28 mouse cellular contexts compared by ENCODE assay signal in the genomic region with DNA sequence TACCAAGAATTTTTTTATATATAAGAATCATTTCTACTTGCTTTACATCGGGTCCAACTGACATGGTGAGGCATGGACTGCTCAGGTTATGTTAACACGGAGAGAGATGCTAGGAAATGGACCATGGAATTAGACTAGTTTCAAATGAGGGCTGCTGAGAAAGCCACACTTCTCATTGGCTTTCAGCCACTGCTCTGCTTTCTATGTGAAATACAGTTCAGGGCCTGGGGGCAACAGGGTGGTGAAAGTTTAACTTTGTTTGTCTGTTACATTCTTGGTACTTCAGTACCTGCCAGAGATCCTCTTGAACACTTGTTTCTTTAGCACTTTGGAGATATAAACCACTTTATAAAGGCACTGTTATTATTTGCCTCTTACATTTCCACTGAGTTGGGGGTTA. TPM values are rescaled to one million over a fixed set of nuclear protein-coding genes. Genes with fewer than 3 reads are reported as not detected.
A peak's percentile ranks its signal among the peaks of the same experiment; 100 is the strongest.
DNase-seq lines count a peak whose midpoint lies in the region; ATAC-seq and TF ChIP-seq lines count a peak whose summit lies in the region.
"Had no signal": no experiment of that assay in that cellular context is flagged by ENCODE, and none has a peak within 500 bp of the region (broad histone marks: within the 10 kb centered on the region; RNA-seq: fewer than 3 reads in every experiment).

No protein-coding gene starts in this region.

- peaks cover 2% of the 10 kb centered on the region for H3K36me3 ChIP-seq in kidney, adult 2 months (ENCODE audit: control insufficient read depth, insufficient read depth, low read length)
- peaks cover 18% of the 10 kb centered on the region; the same call in 1 of the 2 replicates for H3K36me3 ChIP-seq in kidney, embryonic 16.5 days (ENCODE audit: insufficient read depth, low read length)

- peak; percentile 5 for DNase-seq in heart, adult 11 months
- no peak for DNase-seq in heart, postnatal 4 days
- DNase-seq in kidney, adult 2 months = peak; percentile 74
- DNase-seq in kidney, postnatal 25 days = peak; percentile 64 to 73
- no peak for DNase-seq in left cerebral cortex, postnatal 36 days (ENCODE audit: low spot score in 2 of 2)
- no peak for DNase-seq in lung, adult 2 months
- DNase-seq: adrenal gland, adult 8-10 months; adrenal gland, postnatal 25 days; cerebellum, adult 11-12 months; cerebellum, adult 8-10 months; cerebellum, postnatal 10 days; cerebellum, postnatal 36 days; embryo, embryonic 11 days; gastrocnemius, adult 2 months; gastrocnemius, postnatal 14 days; heart, adult 18-20 months; heart, postnatal 10 days; heart, postnatal 36 days had no signal

- no peak for TF ChIP-seq POLR2A in kidney, adult 2 months (IDR thresholded peaks at IDR 0.05; ENCODE audit: low read depth, low read length)
- no peak for TF ChIP-seq POLR2A in lung, adult 2 months (IDR thresholded peaks at IDR 0.05; ENCODE audit: borderline replicate concordance, extremely low read depth, low read depth, low read length)

- H3K9me3 ChIP-seq in kidney, embryonic 16.5 days (ENCODE audit: low read length) = no peaks in the 10 kb centered on the region
- H3K9me3 ChIP-seq: embryonic facial prominence, embryonic 10.5 days; embryonic facial prominence, embryonic 13.5 days; forebrain, embryonic 12.5 days; heart, embryonic 12.5 days; heart, embryonic 15.5 days had no signal

- no peak overlapping the region for H3K4me3 ChIP-seq in kidney, adult 2 months (ENCODE audit: insufficient read depth, low read depth, low read length)
- no peak overlapping the region for H3K4me3 ChIP-seq in kidney, embryonic 16.5 days (ENCODE audit: low read length)
- no peak overlapping the region for H3K4me3 ChIP-seq in lung, adult 2 months (replicated peaks; ENCODE audit: extremely low read depth, low read depth, low read length)
- H3K4me3 ChIP-seq: embryonic facial prominence, embryonic 10.5 days; embryonic facial prominence, embryonic 13.5 days; erythroblast, embryonic 14.5 days; forebrain, embryonic 12.5 days; gastrocnemius, adult 2 months; heart, embryonic 12.5 days; heart, embryonic 15.5 days had no signal

- WGBS in kidney, adult 2 months = 32% methylated on average over 2 of the region's 2 CpGs
- 64% methylated on average over 2 of the region's 2 CpGs for WGBS in kidney, embryonic 16.5 days
- 87% methylated on average over 2 of the region's 2 CpGs for WGBS in lung, adult 2 months

- TF ChIP-seq CTCF in kidney, adult 2 months (conservative IDR thresholded peaks at IDR 0.05; ENCODE audit: insufficient read depth, insufficient read length, low read depth, low read length) = no peak
- no peak for TF ChIP-seq CTCF in lung, adult 2 months (IDR thresholded peaks at IDR 0.05; ENCODE audit: insufficient read depth, low read length)

- intact Hi-C loops in left cerebral cortex, postnatal 36 days (cut with DNase I) = no loop called here

- no peaks in the 10 kb centered on the region; the same call in 1 of the 2 replicates for H3K4me1 ChIP-seq in kidney, adult 2 months (ENCODE audit: control insufficient read depth, insufficient read depth, low read length)
- no peaks in the 10 kb centered on the region for H3K4me1 ChIP-seq in kidney, embryonic 16.5 days (ENCODE audit: insufficient read depth, low read length)
- no peaks in the 10 kb centered on the region for H3K4me1 ChIP-seq in lung, adult 2 months (ENCODE audit: control insufficient read depth, insufficient read depth, low read length)
- H3K4me1 ChIP-seq: heart, embryonic 12.5 days; heart, embryonic 15.5 days had no signal

- H3K27me3 ChIP-seq in kidney, adult 2 months (replicated peaks; ENCODE audit: control insufficient read depth, insufficient read depth, low read length) = no peaks in the 10 kb centered on the region
- H3K27me3 ChIP-seq in kidney, embryonic 16.5 days (ENCODE audit: insufficient read depth, low read length) = no peaks in the 10 kb centered on the region
- H3K27me3 ChIP-seq: embryonic facial prominence, embryonic 13.5 days; forebrain, embryonic 12.5 days; heart, embryonic 12.5 days; heart, embryonic 15.5 days had no signal

- H3K9ac ChIP-seq in kidney, embryonic 16.5 days (replicated peaks; ENCODE audit: low read length) = no peak overlapping the region
- H3K9ac ChIP-seq: embryonic facial prominence, embryonic 13.5 days; forebrain, embryonic 12.5 days; heart, embryonic 12.5 days; heart, embryonic 15.5 days; hindbrain, embryonic 14.5 days had no signal

- H3K27ac ChIP-seq in kidney, adult 2 months (ENCODE audit: insufficient read depth, low read depth, low read length) = no peak overlapping the region
- H3K27ac ChIP-seq in kidney, embryonic 16.5 days (ENCODE audit: low read length) = no peak overlapping the region
- H3K27ac ChIP-seq: embryonic facial prominence, embryonic 10.5 days; embryonic facial prominence, embryonic 13.5 days; forebrain, embryonic 12.5 days; gastrocnemius, adult 2 months; heart, embryonic 15.5 days; hindbrain, embryonic 14.5 days had no signal

- no peak for ATAC-seq in kidney, embryonic 16.5 days (ENCODE audit: low FRiP score, low TSS enrichment)
- ATAC-seq: activated CD4-positive, CD25-positive, alpha-beta regulatory T cell, adult 4 months; forebrain, embryonic 16.5 days had no signal

- H3K4me2 ChIP-seq in kidney, embryonic 16.5 days (replicated peaks; ENCODE audit: low read depth, low read length) = no peak overlapping the region
- H3K4me2 ChIP-seq: embryonic facial prominence, embryonic 13.5 days; forebrain, embryonic 12.5 days; heart, embryonic 12.5 days; heart, embryonic 15.5 days; hindbrain, embryonic 14.5 days had no signal

RNA-seq across cellular contexts. Expression of a gene that starts 29.7 kb away (rescaled TPM):
- total RNA-seq in heart, postnatal 4 days (2021) = 10 to 100 TPM; 62.0 to 67.2 TPM
- polyA plus RNA-seq in kidney, adult 2 months (2012; rRNA removed) = 40.8 and 43.7 TPM in 2 replicates
- polyA plus RNA-seq in kidney, embryonic 16.5 days (2015; fragmentation: Nextera tagmentation; extraction: Ambion mirVana) = 95.3 and 101 TPM in 2 replicates
- total RNA-seq in left cerebral cortex, postnatal 36 days (2021) = 10 to 100 TPM; 11.1 to 11.2 TPM
- polyA plus RNA-seq in lung, adult 2 months (2012; rRNA removed) = 83.3 and 89.8 TPM in 2 replicates

RNA-seq across cellular contexts. Expression of a gene that starts 43.3 kb away (rescaled TPM):
- total RNA-seq in heart, postnatal 4 days (2021) = 10 to 100 TPM; 20.8 to 23.5 TPM
- 12.2 and 12.7 TPM in 2 replicates for polyA plus RNA-seq in kidney, adult 2 months (2012; rRNA removed)
- polyA plus RNA-seq in kidney, embryonic 16.5 days (2015; fragmentation: Nextera tagmentation; extraction: Ambion mirVana) = 39.8 and 45.8 TPM in 2 replicates
- total RNA-seq in left cerebral cortex, postnatal 36 days (2021) = 10 to 100 TPM; 32.2 to 34.9 TPM
- polyA plus RNA-seq in lung, adult 2 months (2012; rRNA removed) = 11.1 and 15.4 TPM in 2 replicates

Comparison
In these comparisons a context has a peak if more than half of its experiments do, and no peak if none do; other contexts are left out.
1. DNase-seq: peak in heart, adult 11 months (single experiment), kidney, adult 2 months (single experiment) and kidney, postnatal 25 days (2 of 2); none in heart, postnatal 4 days (single experiment), left cerebral cortex, postnatal 36 days (0 of 2) and lung, adult 2 months (single experiment).